Mouse (Mus musculus) myocyte (in vitro differentiated cells): ENCODE measurements at regions not wholly inside any gene's neighbourhood (a gene's known extent, or its start where the extent isn't known, plus 50 kb on each side); places are given as distances from the start of the nearest gene placed in this dataset.

ENCODE experiments used
- E2F4 ChIP-seq: IDR thresholded peaks from one replicate; pipeline ENCODE4 v1.6.1; 2011; ENCODE audit warnings: mild to moderate bottlenecking, control low read depth, moderate library complexity; ENCODE audit not compliant: insufficient read depth
- MAX ChIP-seq: IDR thresholded peaks from one replicate; pipeline ENCODE4 v1.6.1; 2011; ENCODE audit warnings: low read depth, mild to moderate bottlenecking, control low read depth
- MYOD1 ChIP-seq, 3 experiments: IDR thresholded peaks; one replicate each; pipeline ENCODE4 v1.6.1; 2011; ENCODE audit warnings: control low read depth in 2 of 3, low read depth in 2 of 3, mild to moderate bottlenecking in 2 of 3, moderate library complexity in 1 of 3; ENCODE audit not compliant: insufficient read length in 2 of 3, control insufficient read depth in 1 of 3
- POLR2A ChIP-seq: IDR thresholded peaks from one replicate; pipeline ENCODE4 v1.6.1; 2011; ENCODE audit warnings: low read depth, mild to moderate bottlenecking, control low read depth, moderate library complexity; ENCODE audit not compliant: insufficient read length
- POLR2AphosphoS2 ChIP-seq: IDR thresholded peaks from one replicate; pipeline ENCODE4 v1.6.1; 2011; ENCODE audit warnings: low read depth, control low read depth; ENCODE audit not compliant: insufficient read length
- TCF12 ChIP-seq: IDR thresholded peaks from one replicate; pipeline ENCODE4 v1.6.1; 2011; ENCODE audit warnings: mild to moderate bottlenecking, control low read depth; ENCODE audit not compliant: poor library complexity, insufficient read depth, severe bottlenecking
- USF1 ChIP-seq: IDR thresholded peaks from one replicate; pipeline ENCODE4 v1.6.1; 2011; ENCODE audit warnings: low read depth, mild to moderate bottlenecking, control low read depth, moderate library complexity

- no peak for TF ChIP-seq POLR2AphosphoS2
- no peak for TF ChIP-seq MAX
- TF ChIP-seq E2F4, result no peak
- TF ChIP-seq POLR2A, result no peak
- no peak for TF ChIP-seq TCF12
- TF ChIP-seq MYOD1 (IDR thresholded peaks at IDR 0.05; ENCODE audit: control insufficient read depth in 1 of 3, insufficient read length in 2 of 3, low read depth in 2 of 3), result no peak
- no peak for TF ChIP-seq USF1
These were observed 155.1 kb upstream of the Med13l start for GRCm38 (mm10) chr5:118405421-118405820.
